Mouse (Mus musculus) C2C12 (cell line): ENCODE measurements around the gene Samd15. TPM values are rescaled to one million over a fixed set of nuclear protein-coding genes. Genes with fewer than 3 reads are reported as not detected.

Source experiments
- H3K27me3 ChIP-seq: one replicate; pipeline ENCODE4 v1.6.1; 2011; ENCODE audit not compliant: control insufficient read depth, insufficient read depth, insufficient read length
- H3K36me3 ChIP-seq: one replicate; pipeline ENCODE4 v1.6.1; 2011; ENCODE audit not compliant: control insufficient read depth, insufficient read depth
- H3K4me3 ChIP-seq: one replicate; pipeline ENCODE4 v1.5.1; 2011; ENCODE audit warnings: mild to moderate bottlenecking, control low read depth; ENCODE audit not compliant: poor library complexity, insufficient read depth, severe bottlenecking
- H3K79me2 ChIP-seq: one replicate; pipeline ENCODE4 v1.6.1; 2011; ENCODE audit not compliant: control insufficient read depth, insufficient read depth
- H3K79me3 ChIP-seq: one replicate; pipeline ENCODE4 v1.6.1; 2011; ENCODE audit warnings: low read depth, control low read depth
- H3ac ChIP-seq: one replicate; pipeline ENCODE3; 2011; ENCODE audit warnings: low read depth; ENCODE audit not compliant: control insufficient read depth, insufficient read length
- CEBPB ChIP-seq: IDR thresholded peaks from one replicate; pipeline ENCODE4 v1.6.1; 2011; ENCODE audit warnings: low read depth, mild to moderate bottlenecking, control low read depth, moderate library complexity
- CTCF ChIP-seq: IDR thresholded peaks from one replicate; pipeline ENCODE4 v1.5.1; 2011; ENCODE audit not compliant: control insufficient read depth, insufficient read depth, insufficient read length
- FOSL1 ChIP-seq: IDR thresholded peaks from one replicate; pipeline ENCODE4 v1.8.0; 2011; ENCODE audit warnings: mild to moderate bottlenecking, low read length; ENCODE audit not compliant: poor library complexity, insufficient read depth, severe bottlenecking
- MAX ChIP-seq: IDR thresholded peaks from one replicate; pipeline ENCODE4 v1.6.1; 2011; ENCODE audit warnings: mild to moderate bottlenecking, control low read depth
- MYOD1 ChIP-seq: IDR thresholded peaks from one replicate; pipeline ENCODE4 v1.6.1; 2011; ENCODE audit warnings: low read depth; ENCODE audit not compliant: control insufficient read depth, insufficient read length
- MYOG ChIP-seq: IDR thresholded peaks from one replicate; pipeline ENCODE4 v1.6.1; 2011; ENCODE audit not compliant: control insufficient read depth, insufficient read length; ENCODE audit errors: extremely low read depth
- USF1 ChIP-seq: IDR thresholded peaks from one replicate; pipeline ENCODE4 v1.6.1; 2011; ENCODE audit warnings: low read depth, mild to moderate bottlenecking, control low read depth, moderate library complexity
- polyA plus RNA-seq: library from polyadenylated mRNA; unstranded; fragments of >200 nt; fragmentation: generic; extraction: Trizol; gene quantifications from one replicate; pipeline ENCODE4 v1.2.1, GENCODE M21; 2012; ENCODE audit warnings: missing spikeins

Gene Samd15
- polyA plus RNA-seq, 1 experiment: 0.26 TPM

GRCm38 (mm10) chr12:87238632-87239031 lies 39.1 kb downstream of the Samd15 start, which contains the start of gene Noxred1:
TSS of gene Noxred1 (minus strand) at chr12:87238732.
- H3K27me3 ChIP-seq: no peaks in the 10 kb centered on the region
- no peaks in the 10 kb centered on the region for H3K79me2 ChIP-seq
- no peak for TF ChIP-seq CTCF
- TF ChIP-seq FOSL1: no peak
- TF ChIP-seq USF1: no peak
- no peak for TF ChIP-seq MYOD1
- TF ChIP-seq MAX: no peak
- no peak for TF ChIP-seq CEBPB
- no peak for TF ChIP-seq MYOG
- H3K79me3 ChIP-seq: no peaks in the 10 kb centered on the region
- H3K36me3 ChIP-seq: peaks cover 52% of the 10 kb centered on the region
- H3K4me3 ChIP-seq: no peak within 1 kb of the TSS
- H3ac ChIP-seq: no peak within 1 kb of the TSS

- H3ac ChIP-seq: no peak overlapping the region
- H3K79me3 ChIP-seq: no peaks in the 10 kb centered on the region
- H3K79me2 ChIP-seq: no peaks in the 10 kb centered on the region
- H3K27me3 ChIP-seq: no peaks in the 10 kb centered on the region
- H3K4me3 ChIP-seq: no peak overlapping the region
- peaks cover 81% of the 10 kb centered on the region for H3K36me3 ChIP-seq
- TF ChIP-seq CTCF: no peak
- TF ChIP-seq MYOG: no peak
- TF ChIP-seq MYOD1: no peak
- no peak for TF ChIP-seq CEBPB
- TF ChIP-seq MAX: no peak
- TF ChIP-seq USF1: no peak
Observed at GRCm38 (mm10) chr12:87250161-87250560, 50.6 kb downstream of the Samd15 start.

- no peaks in the 10 kb centered on the region for H3K27me3 ChIP-seq
- no peaks in the 10 kb centered on the region for H3K79me3 ChIP-seq
- H3ac ChIP-seq: no peak overlapping the region
- TF ChIP-seq MYOG: no peak
- no peak for TF ChIP-seq CEBPB
- TF ChIP-seq FOSL1: no peak
- TF ChIP-seq USF1: no peak
- no peak for TF ChIP-seq MYOD1
- TF ChIP-seq CTCF: no peak
- TF ChIP-seq MAX: no peak
- H3K4me3 ChIP-seq: no peak overlapping the region
- no peaks in the 10 kb centered on the region for H3K79me2 ChIP-seq
- peaks cover 74% of the 10 kb centered on the region for H3K36me3 ChIP-seq
Observed at GRCm38 (mm10) chr12:87253878-87254277, 54.4 kb downstream of the Samd15 start.

GRCm38 (mm10) chr12:87256629-87257028 lies 57.1 kb downstream of the Samd15 start:
- TF ChIP-seq MAX: no peak
- no peak for TF ChIP-seq CEBPB
- no peak for TF ChIP-seq MYOD1
- TF ChIP-seq MYOG: no peak
- TF ChIP-seq USF1: no peak
- TF ChIP-seq FOSL1: no peak
- no peak for TF ChIP-seq CTCF
- Histone ChIP-seq H3K79me2 (no peaks in the 10 kb centered on the region), H3K79me3 (no peaks in the 10 kb centered on the region), H3K27me3 (no peaks in the 10 kb centered on the region), H3K36me3 (peaks cover 67% of the 10 kb centered on the region), H3K4me3 (no peak overlapping the region), H3ac (no peak overlapping the region)

GRCm38 (mm10) chr12:87260562-87260961 lies 61.0 kb downstream of the Samd15 start:
- Histone ChIP-seq H3K79me3 (peaks cover 7% of the 10 kb centered on the region), H3ac (no peak overlapping the region), H3K27me3 (no peaks in the 10 kb centered on the region), H3K4me3 (no peak overlapping the region), H3K36me3 (peaks cover 50% of the 10 kb centered on the region), H3K79me2 (peaks cover 17% of the 10 kb centered on the region)
- TF ChIP-seq FOSL1: no peak
- no peak for TF ChIP-seq MAX
- TF ChIP-seq MYOG: no peak
- TF ChIP-seq USF1: no peak
- TF ChIP-seq CTCF: no peak
- no peak for TF ChIP-seq CEBPB
- TF ChIP-seq MYOD1: no peak

Other genes starting within 250 kb of the Samd15 start
- gene Zdhhc22, start 209.3 kb upstream of the Samd15 start, polyA plus RNA-seq: not detected
- gene Tmem63c, start 178.4 kb upstream of the Samd15 start, polyA plus RNA-seq: not detected
- gene Ngb, start 97.2 kb upstream of the Samd15 start, polyA plus RNA-seq: 0.06 TPM
- 28.4 TPM for gene Gstz1, start 52.6 kb upstream of the Samd15 start, polyA plus RNA-seq
- gene Pomt2, start 51.8 kb upstream of the Samd15 start, polyA plus RNA-seq: 9.8 TPM
- 2.6 TPM for gene Tmed8, start 731 bp downstream of the Samd15 start, polyA plus RNA-seq
- 0.18 TPM for gene Noxred1, start 39.0 kb downstream of the Samd15 start, polyA plus RNA-seq
- gene Vipas39, start 66.5 kb downstream of the Samd15 start, polyA plus RNA-seq: 23.2 TPM
- 226 TPM for gene Ahsa1, start 66.8 kb downstream of the Samd15 start, polyA plus RNA-seq
- gene Ism2, start 100.0 kb downstream of the Samd15 start, polyA plus RNA-seq: 0.18 TPM
- gene Sptlc2, start 188.6 kb downstream of the Samd15 start, polyA plus RNA-seq: 44.7 TPM
- gene Slirp, start 244.2 kb downstream of the Samd15 start, polyA plus RNA-seq: 84.9 TPM
- 12.7 TPM for gene Alkbh1, start 244.3 kb downstream of the Samd15 start, polyA plus RNA-seq